Mouse (Mus musculus): ENCODE measurements around the gene Syce3. TPM values are rescaled to one million over a fixed set of nuclear protein-coding genes. Genes with fewer than 3 reads are reported as not detected.

Gene Syce3
- polyA plus RNA-seq, 1 experiment = not detected

- TF ChIP-seq CTCF (IDR thresholded peaks at IDR 0.05; ENCODE audit: low read depth, low read length) (no peak), POLR2A (IDR thresholded peaks at IDR 0.05; ENCODE audit: borderline replicate concordance, low read depth, low read length) (peak; percentile 45; the same call in 1 of the 2 replicates)
- Histone ChIP-seq H3K4me1 (ENCODE audit: control insufficient read depth, insufficient read depth, low read length) (peaks cover 25% of the 10 kb centered on the region), H3K27ac (ENCODE audit: insufficient read depth, low read depth, low read length) (peak within 1 kb of the TSS; percentile 66), H3K4me3 (ENCODE audit: insufficient read depth, low read length) (peak within 1 kb of the TSS; percentile 93)
These were observed 54.8 kb downstream of the Syce3 start, which contains the start of the genes Lmf2 and Ncaph2 for GRCm38 (mm10) chr15:89355241-89356187. TSS of gene Lmf2 (minus strand) at chr15:89355659. TSS of gene Ncaph2 (plus strand) at chr15:89355719.

GRCm38 (mm10) chr15:89354455-89354854, 55.8 kb downstream of the Syce3 start:
- peak overlapping the region; percentile 83 for H3K4me3 ChIP-seq (ENCODE audit: insufficient read depth, low read length)

GRCm38 (mm10) chr15:89353837-89354236, 56.5 kb downstream of the Syce3 start:
- Histone ChIP-seq H3K4me1 (ENCODE audit: control insufficient read depth, insufficient read depth, low read length) (peaks cover 12% of the 10 kb centered on the region), H3K4me3 (ENCODE audit: insufficient read depth, low read length) (no peak overlapping the region), H3K27ac (ENCODE audit: insufficient read depth, low read depth, low read length) (no peak overlapping the region)
- TF ChIP-seq CTCF (IDR thresholded peaks at IDR 0.05; ENCODE audit: low read depth, low read length) = no peak
- no peak for TF ChIP-seq POLR2A (IDR thresholded peaks at IDR 0.05; ENCODE audit: borderline replicate concordance, low read depth, low read length)

More at GRCm38 (mm10) chr15:89354455-89354854, 55.8 kb downstream of the Syce3 start:
- TF ChIP-seq CTCF (IDR thresholded peaks at IDR 0.05; ENCODE audit: low read depth, low read length) (no peak), POLR2A (IDR thresholded peaks at IDR 0.05; ENCODE audit: borderline replicate concordance, low read depth, low read length) (no peak)
- peaks cover 17% of the 10 kb centered on the region for H3K4me1 ChIP-seq (ENCODE audit: control insufficient read depth, insufficient read depth, low read length)
- H3K27ac ChIP-seq (ENCODE audit: insufficient read depth, low read depth, low read length) = no peak overlapping the region

DNA sequence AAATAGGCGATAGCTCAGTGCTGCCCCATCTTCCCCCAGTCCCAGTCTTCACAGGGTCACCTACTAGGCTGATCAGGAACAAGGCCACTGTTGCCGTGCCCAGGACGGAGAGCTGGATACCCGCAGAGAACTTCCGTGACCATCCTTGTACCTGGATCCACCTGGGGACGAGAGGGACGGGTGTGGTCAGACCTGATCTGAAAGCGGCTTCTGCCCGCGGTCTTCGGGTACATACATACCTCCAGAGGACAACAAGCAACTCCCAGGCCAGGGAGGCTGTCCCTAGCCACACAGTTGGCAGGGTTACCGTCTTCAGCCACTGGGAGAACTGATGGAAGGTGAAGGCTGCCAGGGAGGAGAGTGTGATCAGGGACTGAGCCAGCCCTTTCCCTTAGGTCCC, 57.5 kb downstream of the Syce3 start:
- no peak for TF ChIP-seq POLR2A (IDR thresholded peaks at IDR 0.05; ENCODE audit: borderline replicate concordance, low read depth, low read length)
- no peak for TF ChIP-seq CTCF (IDR thresholded peaks at IDR 0.05; ENCODE audit: low read depth, low read length)

GRCm38 (mm10) chr15:89352054-89352453, 58.2 kb downstream of the Syce3 start:
- Histone ChIP-seq H3K4me3 (ENCODE audit: insufficient read depth, low read length) (no peak overlapping the region), H3K4me1 (ENCODE audit: control insufficient read depth, insufficient read depth, low read length) (peaks cover 6% of the 10 kb centered on the region; the same call in 1 of the 2 replicates), H3K27ac (ENCODE audit: insufficient read depth, low read depth, low read length) (no peak overlapping the region)
- TF ChIP-seq CTCF (IDR thresholded peaks at IDR 0.05; ENCODE audit: low read depth, low read length) (no peak), POLR2A (IDR thresholded peaks at IDR 0.05; ENCODE audit: borderline replicate concordance, low read depth, low read length) (no peak)

More for the DNA sequence above, 57.5 kb downstream of the Syce3 start:
- Histone ChIP-seq H3K4me1 (ENCODE audit: control insufficient read depth, insufficient read depth, low read length) (peaks cover 8% of the 10 kb centered on the region; the same call in 1 of the 2 replicates), H3K4me3 (ENCODE audit: insufficient read depth, low read length) (no peak overlapping the region), H3K27ac (ENCODE audit: insufficient read depth, low read depth, low read length) (no peak overlapping the region)

DNA sequence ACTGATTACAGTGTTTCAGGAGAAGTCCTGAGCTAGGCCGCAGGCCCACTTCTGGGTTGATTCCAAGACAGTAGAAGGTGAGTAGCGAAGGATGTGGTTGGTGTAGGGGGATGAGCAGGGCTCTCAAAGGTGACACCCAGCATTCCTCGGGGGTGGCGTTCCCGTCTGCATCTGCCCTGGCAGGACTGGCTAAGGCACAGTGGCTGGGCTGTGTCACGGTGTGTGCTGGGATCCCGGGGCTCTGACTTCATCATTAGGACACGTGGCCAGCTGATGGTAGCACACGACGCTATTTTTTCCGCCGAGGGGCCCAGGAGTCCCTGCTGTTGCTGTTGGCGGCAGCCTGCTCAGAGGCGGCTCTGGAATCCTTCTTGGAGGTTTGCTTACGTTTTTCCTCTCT, 59.0 kb downstream of the Syce3 start:
- Histone ChIP-seq H3K4me1 (ENCODE audit: control insufficient read depth, insufficient read depth, low read length) (peaks cover 6% of the 10 kb centered on the region; the same call in 1 of the 2 replicates), H3K4me3 (ENCODE audit: insufficient read depth, low read length) (no peak overlapping the region), H3K27ac (ENCODE audit: insufficient read depth, low read depth, low read length) (no peak overlapping the region)
- no peak for TF ChIP-seq POLR2A (IDR thresholded peaks at IDR 0.05; ENCODE audit: borderline replicate concordance, low read depth, low read length)
- TF ChIP-seq CTCF (IDR thresholded peaks at IDR 0.05; ENCODE audit: low read depth, low read length) = no peak

DNA sequence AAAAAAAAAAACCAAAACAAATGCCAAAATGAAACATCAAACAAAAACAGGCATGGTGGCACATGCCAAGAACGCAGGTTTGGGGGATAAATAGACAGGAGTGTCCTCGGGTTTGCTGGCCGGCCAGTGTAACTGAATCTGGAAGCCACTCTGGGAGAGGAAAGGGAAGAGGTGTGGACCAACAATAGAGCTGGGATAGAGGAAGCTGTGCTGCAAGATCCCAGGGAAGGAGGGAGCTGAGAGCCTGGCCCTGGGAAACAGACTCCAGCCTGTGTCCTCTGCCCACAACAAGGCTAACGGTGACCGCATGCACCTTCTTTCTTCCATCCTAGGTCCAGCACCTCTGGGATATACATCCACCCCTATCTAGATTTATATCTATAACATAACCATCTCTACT, 59.9 kb downstream of the Syce3 start:
- peaks cover 6% of the 10 kb centered on the region; the same call in 1 of the 2 replicates for H3K4me1 ChIP-seq (ENCODE audit: control insufficient read depth, insufficient read depth, low read length)
- no peak overlapping the region for H3K4me3 ChIP-seq (ENCODE audit: insufficient read depth, low read length)
- TF ChIP-seq CTCF (IDR thresholded peaks at IDR 0.05; ENCODE audit: low read depth, low read length) (no peak), POLR2A (IDR thresholded peaks at IDR 0.05; ENCODE audit: borderline replicate concordance, low read depth, low read length) (no peak)
- no peak overlapping the region for H3K27ac ChIP-seq (ENCODE audit: insufficient read depth, low read depth, low read length)

DNA sequence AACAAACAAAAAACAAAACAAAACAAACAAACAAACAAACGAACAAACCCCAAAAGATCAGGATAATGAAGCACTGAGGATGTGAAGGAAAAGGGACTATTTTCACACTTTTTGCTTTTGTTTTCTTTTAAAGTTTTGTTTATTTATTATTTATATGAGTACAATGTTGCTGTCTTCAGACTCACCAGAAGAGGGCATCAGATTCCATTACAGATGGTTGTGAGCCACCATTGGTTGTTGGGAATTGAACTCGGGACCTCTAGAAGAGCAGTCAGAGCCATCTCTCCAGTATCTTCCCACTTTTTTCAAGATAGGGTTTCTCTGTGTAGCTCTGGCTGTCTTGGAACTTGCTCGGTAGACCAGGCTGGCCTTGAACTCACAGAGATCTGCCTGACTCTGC, 67.0 kb downstream of the Syce3 start:
- TF ChIP-seq CTCF (IDR thresholded peaks at IDR 0.05; ENCODE audit: low read depth, low read length) (no peak), POLR2A (IDR thresholded peaks at IDR 0.05; ENCODE audit: borderline replicate concordance, low read depth, low read length) (no peak)
- peaks cover 11% of the 10 kb centered on the region for H3K4me1 ChIP-seq (ENCODE audit: control insufficient read depth, insufficient read depth, low read length)
- H3K27ac ChIP-seq (ENCODE audit: insufficient read depth, low read depth, low read length) = no peak overlapping the region
- no peak overlapping the region for H3K4me3 ChIP-seq (ENCODE audit: insufficient read depth, low read length)

- Histone ChIP-seq H3K4me3 (ENCODE audit: insufficient read depth, low read length) (no peak overlapping the region), H3K4me1 (ENCODE audit: control insufficient read depth, insufficient read depth, low read length) (peaks cover 11% of the 10 kb centered on the region), H3K27ac (ENCODE audit: insufficient read depth, low read depth, low read length) (no peak overlapping the region)
- TF ChIP-seq CTCF (IDR thresholded peaks at IDR 0.05; ENCODE audit: low read depth, low read length) (no peak), POLR2A (IDR thresholded peaks at IDR 0.05; ENCODE audit: borderline replicate concordance, low read depth, low read length) (no peak)
These were observed 68.6 kb downstream of the Syce3 start for GRCm38 (mm10) chr15:89341678-89342077.

Other genes starting within 250 kb of the Syce3 start
- 432 and 457 TPM in 2 replicates for gene Plxnb2, start 229.7 kb downstream of the Syce3 start, polyA plus RNA-seq (2012; ENCODE audit: insufficient read depth, insufficient read length, missing spikeins)
- gene Dennd6b, start 214.0 kb downstream of the Syce3 start, polyA plus RNA-seq (2012; ENCODE audit: insufficient read depth, insufficient read length, missing spikeins) = 3.4 and 3.8 TPM in 2 replicates
- 31.6 and 32.7 TPM in 2 replicates for gene Ppp6r2, start 198.9 kb downstream of the Syce3 start, polyA plus RNA-seq (2012; ENCODE audit: insufficient read depth, insufficient read length, missing spikeins)
- gene Sbf1, start 95.2 kb downstream of the Syce3 start, polyA plus RNA-seq (2012; ENCODE audit: insufficient read depth, insufficient read length, missing spikeins) = 71.1 and 79.8 TPM in 2 replicates
- not detected in 2 replicates for gene Adm2, start 87.8 kb downstream of the Syce3 start, polyA plus RNA-seq (2012; ENCODE audit: insufficient read depth, insufficient read length, missing spikeins)
- gene Miox, start 76.1 kb downstream of the Syce3 start, polyA plus RNA-seq (2012; ENCODE audit: insufficient read depth, insufficient read length, missing spikeins) = not detected in 2 replicates
- gene Lmf2, start 54.8 kb downstream of the Syce3 start, polyA plus RNA-seq (2012; ENCODE audit: insufficient read depth, insufficient read length, missing spikeins) = 48.1 and 48.9 TPM in 2 replicates
- 140 and 142 TPM in 2 replicates for gene Ncaph2, start 54.8 kb downstream of the Syce3 start, polyA plus RNA-seq (2012; ENCODE audit: insufficient read depth, insufficient read length, missing spikeins)
- gene Sco2, start 36.7 kb downstream of the Syce3 start, polyA plus RNA-seq (2012; ENCODE audit: insufficient read depth, insufficient read length, missing spikeins) = 12.5 and 15.3 TPM in 2 replicates
- gene Tymp, start 33.5 kb downstream of the Syce3 start, polyA plus RNA-seq (2012; ENCODE audit: insufficient read depth, insufficient read length, missing spikeins) = 0.28 TPM in 1 of 2 replicates, not detected in the other
- gene Odf3b, start 31.2 kb downstream of the Syce3 start, polyA plus RNA-seq (2012; ENCODE audit: insufficient read depth, insufficient read length, missing spikeins) = not detected in 2 replicates
- gene Klhdc7b, start 25.6 kb downstream of the Syce3 start, polyA plus RNA-seq (2012; ENCODE audit: insufficient read depth, insufficient read length, missing spikeins) = not detected in 2 replicates
- gene Cpt1b, start 15.4 kb upstream of the Syce3 start, polyA plus RNA-seq (2012; ENCODE audit: insufficient read depth, insufficient read length, missing spikeins) = 2.0 TPM in 1 of 2 replicates, not detected in the other
- gene C730034F03Rik, start 19.1 kb upstream of the Syce3 start, polyA plus RNA-seq (2012; ENCODE audit: insufficient read depth, insufficient read length, missing spikeins) = 0.72 and 1.1 TPM in 2 replicates
- 0.94 and 1.1 TPM in 2 replicates for gene Gm44502, start 19.2 kb upstream of the Syce3 start, polyA plus RNA-seq (2012; ENCODE audit: insufficient read depth, insufficient read length, missing spikeins)
- 115 and 138 TPM in 2 replicates for gene Chkb, start 19.4 kb upstream of the Syce3 start, polyA plus RNA-seq (2012; ENCODE audit: insufficient read depth, insufficient read length, missing spikeins)
- not detected in 2 replicates for gene Mapk8ip2, start 43.4 kb upstream of the Syce3 start, polyA plus RNA-seq (2012; ENCODE audit: insufficient read depth, insufficient read length, missing spikeins)
- gene Arsa, start 66.9 kb upstream of the Syce3 start, polyA plus RNA-seq (2012; ENCODE audit: insufficient read depth, insufficient read length, missing spikeins) = 30.4 and 33.6 TPM in 2 replicates
- gene Shank3, start 89.1 kb upstream of the Syce3 start, polyA plus RNA-seq (2012; ENCODE audit: insufficient read depth, insufficient read length, missing spikeins) = not detected in 2 replicates
- gene Acr, start 157.8 kb upstream of the Syce3 start, polyA plus RNA-seq (2012; ENCODE audit: insufficient read depth, insufficient read length, missing spikeins) = not detected in 2 replicates
- 12.0 and 12.3 TPM in 2 replicates for gene Rabl2, start 181.4 kb upstream of the Syce3 start, polyA plus RNA-seq (2012; ENCODE audit: insufficient read depth, insufficient read length, missing spikeins)